Mouse (Mus musculus) gonadal fat pad, adult 2 months (tissue): ENCODE measurements around the gene Rpl13a. TPM values are rescaled to one million over a fixed set of nuclear protein-coding genes. Genes with fewer than 3 reads are reported as not detected.
"Not testable (repeated sequence)": the region's sequence is repeated elsewhere in the genome, so short reads cannot be mapped to it uniquely, and the experiment has no call there.

Experiments used
- DNase-seq: peaks from one replicate; pipeline ENCODE4 v3.0.0-alpha.2; 2012; ENCODE audit warnings: low read depth
- polyA plus RNA-seq: library from polyadenylated mRNA; depleted of rRNA; stranded (reverse); fragments of >200 nt; gene quantifications from 2 replicates; pipeline ENCODE4 v1.2.3, GENCODE M21; 2012; rRNA removed

Gene Rpl13a
- 2,573 and 2,702 TPM in 2 replicates for polyA plus RNA-seq

- peak; percentile 92 for DNase-seq
Observed at GRCm38 (mm10) chr7:45128624-45129246, at the start of gene Rpl13a. TSS of gene Rpl13a (minus strand) at chr7:45128761.

GRCm38 (mm10) chr7:45176356-45176755 is 47.8 kb upstream of the Rpl13a start:
- DNase-seq = no peak

GRCm38 (mm10) chr7:45175929-45176328 is 47.4 kb upstream of the Rpl13a start:
- DNase-seq = no peak

- no peak for DNase-seq
Observed at GRCm38 (mm10) chr7:45175398-45175797, 46.8 kb upstream of the Rpl13a start.

GRCm38 (mm10) chr7:45174567-45175280 is 46.2 kb upstream of the Rpl13a start:
- no peak for DNase-seq

GRCm38 (mm10) chr7:45173772-45174171 is 45.2 kb upstream of the Rpl13a start:
- DNase-seq = not testable (repeated sequence)

GRCm38 (mm10) chr7:45172974-45173373 is 44.4 kb upstream of the Rpl13a start:
- DNase-seq = no peak

- no peak for DNase-seq
Observed at GRCm38 (mm10) chr7:45169495-45169894, 40.9 kb upstream of the Rpl13a start.

- DNase-seq = no peak
Observed at GRCm38 (mm10) chr7:45168656-45169055, 40.1 kb upstream of the Rpl13a start.

GRCm38 (mm10) chr7:45167761-45168445 is 39.3 kb upstream of the Rpl13a start:
- no peak for DNase-seq

- DNase-seq = no peak
Observed at GRCm38 (mm10) chr7:45166950-45167401, 38.4 kb upstream of the Rpl13a start.

- DNase-seq = no peak
Observed at GRCm38 (mm10) chr7:45165701-45166100, 37.1 kb upstream of the Rpl13a start.

- DNase-seq = no peak
Observed at GRCm38 (mm10) chr7:45164833-45165232, 36.3 kb upstream of the Rpl13a start.

- DNase-seq = no peak
Observed at GRCm38 (mm10) chr7:45163735-45164490, 35.4 kb upstream of the Rpl13a start, which contains the start of gene Slc17a7. TSS of gene Slc17a7 (plus strand) at chr7:45163949.

- no peak for DNase-seq
Observed at GRCm38 (mm10) chr7:45162996-45163615, 34.5 kb upstream of the Rpl13a start.

GRCm38 (mm10) chr7:45162551-45162950 is 34.0 kb upstream of the Rpl13a start:
- no peak for DNase-seq

GRCm38 (mm10) chr7:45161612-45162473 is 33.3 kb upstream of the Rpl13a start:
- no peak for DNase-seq

- DNase-seq = no peak
Observed at GRCm38 (mm10) chr7:45160866-45161265, 32.3 kb upstream of the Rpl13a start.

GRCm38 (mm10) chr7:45160316-45160800 is 31.8 kb upstream of the Rpl13a start:
- DNase-seq = no peak

GRCm38 (mm10) chr7:45158991-45159390 is 30.4 kb upstream of the Rpl13a start:
- no peak for DNase-seq
